Mouse (Mus musculus) liver, embryonic 14.5 days (tissue): ENCODE data around the gene Ptpra. TPM values are rescaled to one million over a fixed set of nuclear protein-coding genes. Genes with fewer than 3 reads are reported as not detected.

Source experiments
- ATAC-seq: fragments of 200-750 bp; cut with Nextera tagmentation; 2 replicates; pipeline ENCODE4 v1.8.0; 2017; ENCODE audit warnings: moderate number of reproducible peaks, mild to moderate bottlenecking, moderate library complexity; ENCODE audit not compliant: insufficient read depth
- DNase-seq, 3 experiments: peaks; one replicate each; pipeline ENCODE4 v3.0.0-alpha.2; 2012 to 2013; ENCODE audit warnings: low read depth in 3 of 3, low spot score in 3 of 3
- H3K27ac ChIP-seq: fragments of 300-500 bp; sonication (generic); 2 replicates; pipeline ENCODE4 v1.5.1; 2014; ENCODE audit warnings: moderate library complexity, mild to moderate bottlenecking, control low read depth, inconsistent platforms
- H3K27me3 ChIP-seq: fragments of 300-500 bp; sonication (generic); 2 replicates; pipeline ENCODE4 v1.6.1; 2014; ENCODE audit warnings: mild to moderate bottlenecking, low read length, moderate library complexity; ENCODE audit not compliant: control insufficient read depth, insufficient read depth
- H3K36me3 ChIP-seq: fragments of 300-500 bp; sonication (generic); replicated peaks from 2 replicates; pipeline ENCODE4 v1.6.1; 2014; ENCODE audit warnings: low read depth; ENCODE audit not compliant: control insufficient read depth, insufficient read depth
- H3K4me1 ChIP-seq, 2 experiments: fragments of 200-500 bp in 1 of 2; fragments of 300-500 bp in 1 of 2; sonication (generic) in 1 of 2; replicated peaks; 2 replicates each; pipeline ENCODE4 v1.6.1; 2012 to 2014; ENCODE audit warnings: antibody characterized with exemption in 1 of 2, inconsistent platforms in 1 of 2, low read length in 1 of 2; ENCODE audit not compliant: control insufficient read depth in 2 of 2, insufficient read depth in 2 of 2
- H3K4me2 ChIP-seq: fragments of 300-500 bp; sonication (generic); 2 replicates; pipeline ENCODE4 v1.6.1; 2014; ENCODE audit warnings: low read depth, mild to moderate bottlenecking, control low read depth, moderate library complexity
- H3K4me3 ChIP-seq, 2 experiments: fragments of 200-500 bp in 1 of 2; fragments of 300-500 bp in 1 of 2; sonication (generic) in 1 of 2; 2 replicates each; pipeline ENCODE4 v1.5.1; 2012 to 2014; ENCODE audit warnings: low read depth in 2 of 2, low read length in 2 of 2, mild to moderate bottlenecking in 2 of 2, control low read depth in 1 of 2, inconsistent platforms in 1 of 2, moderate library complexity in 1 of 2; ENCODE audit not compliant: insufficient read depth in 1 of 2
- H3K9ac ChIP-seq: fragments of 300-500 bp; sonication (generic); replicated peaks from 2 replicates; pipeline ENCODE4 v1.6.1; 2014; ENCODE audit warnings: mild to moderate bottlenecking, control low read depth, moderate library complexity
- H3K9me3 ChIP-seq: fragments of 300-500 bp; sonication (generic); 2 replicates; pipeline ENCODE4 v1.6.1; 2016; ENCODE audit warnings: low read length, mixed read lengths; ENCODE audit not compliant: control insufficient read depth
- CTCF ChIP-seq: IDR thresholded peaks from 2 replicates; pipeline ENCODE4 v1.5.1; 2016; ENCODE audit warnings: antibody characterized with exemption, low read depth, control low read depth
- EP300 ChIP-seq: IDR thresholded peaks from 2 replicates; pipeline ENCODE4 v1.6.1; 2016; ENCODE audit warnings: antibody characterized with exemption, low read depth
- WGBS: fragments of 180-500 bp; shearing (Covaris S2); extraction: QIAGEN DNeasy Blood & Tissue Kit; methylation state at CpG from one replicate; pipeline ENCODE4 v1.1.7; 2014; ENCODE audit not compliant: insufficient replicate concordance; 5-methylcytosine and 5-hydroxymethylcytosine counted together
- polyA plus RNA-seq, 2 experiments: library from polyadenylated mRNA; depleted of rRNA in 1 of 2; stranded (reverse) in 1 of 2; unstranded in 1 of 2; fragments of >200 nt; fragmentation: Nextera tagmentation in 1 of 2; extraction: Ambion mirVana in 1 of 2; gene quantifications; 2 replicates each; pipeline versions ENCODE4 v1.2.1 to v1.2.3; 2012 to 2014

Ptpra gene
- polyA plus RNA-seq, 2 experiments, result 19.3 to 29.6 TPM

DNA sequence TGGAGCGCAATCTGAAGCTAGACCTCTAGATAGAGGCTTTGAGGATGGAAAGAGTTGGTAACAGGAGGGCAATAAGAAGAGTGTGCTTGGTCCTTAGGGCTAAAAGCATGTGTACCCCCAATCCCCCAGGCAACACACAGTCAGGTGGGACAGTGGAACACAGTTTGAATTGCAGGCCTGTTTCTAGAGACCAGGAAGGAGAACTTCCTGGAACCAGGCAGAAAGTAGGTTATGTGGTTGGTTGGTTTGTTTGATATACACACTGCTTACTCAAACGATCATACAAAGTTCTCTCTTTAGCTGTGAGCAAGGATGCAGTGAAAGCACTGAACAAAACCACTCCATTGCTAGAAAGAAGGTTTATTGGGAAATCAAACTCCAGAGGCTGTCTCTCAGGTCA is 82.1 kb downstream of the Ptpra start:
- WGBS, result 62% methylated on average over 2 of the region's 2 CpGs
- ATAC-seq, result no peak
- DNase-seq, result no peak
- Histone ChIP-seq H3K27me3 (no peaks in the 10 kb centered on the region), H3K4me1 (no peaks in the 10 kb centered on the region), H3K9me3 (no peaks in the 10 kb centered on the region), H3K9ac (no peak overlapping the region), H3K27ac (no peak overlapping the region), H3K36me3 (peaks cover 2% of the 10 kb centered on the region; the same call in 1 of the 2 replicates), H3K4me2 (no peak overlapping the region), H3K4me3 (no peak overlapping the region)
- TF ChIP-seq EP300, result no peak
- TF ChIP-seq CTCF, result no peak

- DNase-seq (no peak), ATAC-seq (no peak)
- H3K36me3 ChIP-seq, result peaks cover 2% of the 10 kb centered on the region; the same call in 1 of the 2 replicates
- no peak for TF ChIP-seq CTCF
- TF ChIP-seq EP300, result no peak
- no peak overlapping the region for H3K4me3 ChIP-seq
- no peak overlapping the region for H3K9ac ChIP-seq
- no peak overlapping the region for H3K27ac ChIP-seq
- no peaks in the 10 kb centered on the region for H3K27me3 ChIP-seq
- no peak overlapping the region for H3K4me2 ChIP-seq
- H3K9me3 ChIP-seq, result no peaks in the 10 kb centered on the region
- H3K4me1 ChIP-seq, result peaks cover 0 to 3% of the 10 kb centered on the region in 2 experiments; a peak in 1 of 4 replicates
- WGBS, result 72% methylated on average over 6 of the region's 6 CpGs
These were observed 84.9 kb downstream of the Ptpra start for GRCm38 (mm10) chr2:130535017-130535416.

DNA sequence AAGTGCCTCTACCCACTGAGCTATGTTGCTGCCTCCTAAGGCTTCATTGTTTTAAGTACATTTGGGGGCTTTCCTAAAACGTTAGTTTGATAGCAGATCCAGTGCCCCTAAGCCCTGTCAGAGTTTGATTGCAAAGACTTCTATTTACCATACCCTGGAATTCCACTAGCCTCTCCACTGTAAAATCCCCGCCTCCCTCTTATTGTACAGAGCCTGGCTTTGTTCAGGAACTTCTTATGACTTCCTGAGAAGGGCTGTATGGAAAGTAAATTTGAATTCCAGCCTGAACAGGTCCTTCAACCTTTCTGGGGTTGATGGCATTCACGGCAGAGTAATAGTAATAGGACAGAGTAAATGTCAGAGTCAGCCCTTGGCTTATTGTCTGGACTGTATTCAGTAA is 86.8 kb downstream of the Ptpra start:
- H3K27me3 ChIP-seq, result no peaks in the 10 kb centered on the region
- H3K4me3 ChIP-seq, result no peak overlapping the region
- no peak overlapping the region for H3K4me2 ChIP-seq
- DNase-seq (no peak), ATAC-seq (no peak)
- no peak overlapping the region for H3K27ac ChIP-seq
- peaks cover 8% of the 10 kb centered on the region for H3K36me3 ChIP-seq
- 68% methylated on average over 3 of the region's 3 CpGs for WGBS
- peaks cover 0 to 3% of the 10 kb centered on the region in 2 experiments; a peak in 1 of 4 replicates for H3K4me1 ChIP-seq
- no peak for TF ChIP-seq EP300
- TF ChIP-seq CTCF, result no peak
- no peaks in the 10 kb centered on the region for H3K9me3 ChIP-seq
- no peak overlapping the region for H3K9ac ChIP-seq

DNA sequence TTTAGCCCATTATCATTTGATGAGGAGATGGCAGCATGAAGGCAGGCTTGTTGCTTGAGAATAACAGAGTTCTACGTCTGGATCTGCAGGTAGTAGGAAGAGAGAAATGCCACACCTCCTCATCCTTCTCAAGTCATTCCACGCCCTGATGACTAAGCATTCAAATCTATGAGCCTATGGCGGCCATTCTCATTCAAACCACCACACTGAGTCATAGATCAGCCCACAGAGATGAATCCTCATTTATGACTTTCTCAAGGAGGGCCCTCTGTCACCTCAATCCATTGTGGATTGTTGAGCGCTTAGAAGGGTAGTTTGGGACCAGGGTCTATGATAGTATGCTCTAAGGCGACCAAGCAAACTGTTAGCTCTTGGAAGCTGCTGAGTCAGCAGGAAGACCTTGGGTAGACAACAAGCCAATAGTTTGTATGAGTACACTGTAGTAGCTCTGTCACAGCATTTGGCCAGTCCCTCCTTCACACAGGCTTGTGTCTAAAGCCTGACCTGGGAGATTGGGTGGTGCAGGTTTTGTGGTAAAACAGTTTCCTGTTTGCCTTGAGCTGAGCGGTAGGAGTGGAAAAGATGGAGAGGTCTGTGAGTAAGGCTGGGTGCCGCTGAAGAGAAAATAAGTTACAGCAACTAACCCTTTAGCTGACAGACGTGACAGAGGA is 88.9 kb downstream of the Ptpra start:
- Histone ChIP-seq H3K4me3 (no peak overlapping the region), H3K4me1 (peaks cover 0 to 3% of the 10 kb centered on the region in 2 experiments; a peak in 1 of 4 replicates), H3K27me3 (no peaks in the 10 kb centered on the region), H3K9me3 (no peaks in the 10 kb centered on the region), H3K9ac (no peak overlapping the region), H3K4me2 (no peak overlapping the region), H3K27ac (no peak overlapping the region), H3K36me3 (peaks cover 19% of the 10 kb centered on the region)
- no peak for DNase-seq
- TF ChIP-seq CTCF (no peak), EP300 (no peak)
- WGBS, result 46% methylated on average over 8 of the region's 8 CpGs
- no peak for ATAC-seq

GRCm38 (mm10) chr2:130540266-130540665 is 90.2 kb downstream of the Ptpra start:
- Histone ChIP-seq H3K9ac (no peak overlapping the region), H3K27me3 (no peaks in the 10 kb centered on the region), H3K9me3 (no peaks in the 10 kb centered on the region), H3K27ac (no peak overlapping the region), H3K4me1 (peaks cover 0 to 3% of the 10 kb centered on the region in 2 experiments; a peak in 1 of 4 replicates), H3K36me3 (peaks cover 25% of the 10 kb centered on the region), H3K4me2 (no peak overlapping the region), H3K4me3 (no peak overlapping the region)
- WGBS, result 67% methylated on average over 9 of the region's 9 CpGs
- DNase-seq (no peak), ATAC-seq (no peak)
- TF ChIP-seq CTCF (no peak), EP300 (no peak)
